8 mouse cellular contexts compared by ENCODE assay signal in genomic region chr15:79932323-79932987, GRCm38 (mm10). TPM values are rescaled to one million over a fixed set of nuclear protein-coding genes. Genes with fewer than 3 reads are reported as not detected.
DNase-seq lines count a peak whose midpoint lies in the region; ATAC-seq and TF ChIP-seq lines count a peak whose summit lies in the region.

No protein-coding gene starts in this region.

- peaks cover 56% of the 10 kb centered on the region for H3K27me3 ChIP-seq in heart, embryonic 11.5 days (ENCODE audit: control insufficient read depth, insufficient read depth, low read length)
- peaks cover 44% of the 10 kb centered on the region for H3K27me3 ChIP-seq in kidney, embryonic 16.5 days (ENCODE audit: insufficient read depth, low read length)

- peak overlapping the region; percentile 88 for H3K4me3 ChIP-seq in bone marrow macrophage, adult 2 months (ENCODE audit: insufficient read depth, low read length)
- peak overlapping the region; percentile 45 for H3K4me3 ChIP-seq in embryonic fibroblast, embryonic 13.5 days (ENCODE audit: insufficient read depth, low read length)
- H3K4me3 ChIP-seq in heart, embryonic 11.5 days (ENCODE audit: low read depth, low read length): peak overlapping the region; percentile 65
- H3K4me3 ChIP-seq in kidney, embryonic 16.5 days (ENCODE audit: low read length): peak overlapping the region; percentile 73

- no peaks in the 10 kb centered on the region for H3K9me3 ChIP-seq in heart, embryonic 11.5 days (replicated peaks; ENCODE audit: control insufficient read depth, low read length)
- no peaks in the 10 kb centered on the region for H3K9me3 ChIP-seq in kidney, embryonic 16.5 days (ENCODE audit: low read length)

- peaks cover 24% of the 10 kb centered on the region for H3K4me1 ChIP-seq in bone marrow macrophage, adult 2 months (ENCODE audit: control insufficient read depth, insufficient read depth, low read length)
- peaks cover 9% of the 10 kb centered on the region; the same call in 1 of the 2 replicates for H3K4me1 ChIP-seq in embryonic fibroblast, embryonic 13.5 days (ENCODE audit: control insufficient read depth, insufficient read depth, low read length)
- peaks cover 2% of the 10 kb centered on the region; the same call in 1 of the 2 replicates for H3K4me1 ChIP-seq in heart, embryonic 11.5 days (ENCODE audit: control insufficient read depth, insufficient read depth, low read length)
- H3K4me1 ChIP-seq in kidney, embryonic 16.5 days (ENCODE audit: insufficient read depth, low read length): peaks cover 24% of the 10 kb centered on the region

- no peaks in the 10 kb centered on the region for H3K36me3 ChIP-seq in heart, embryonic 11.5 days (ENCODE audit: control insufficient read depth, insufficient read depth, low read length)
- H3K36me3 ChIP-seq in kidney, embryonic 16.5 days (ENCODE audit: insufficient read depth, low read length): no peaks in the 10 kb centered on the region

- TF ChIP-seq POLR2A in bone marrow macrophage, adult 2 months (IDR thresholded peaks at IDR 0.05; ENCODE audit: borderline replicate concordance, low read depth, low read length): no peak
- TF ChIP-seq POLR2A in embryonic fibroblast, embryonic 13.5 days (IDR thresholded peaks at IDR 0.05; ENCODE audit: low read depth, low read length): no peak

- H3K9ac ChIP-seq in heart, embryonic 11.5 days (ENCODE audit: low read depth, low read length): peak overlapping the region; percentile 69
- H3K9ac ChIP-seq in kidney, embryonic 16.5 days (replicated peaks; ENCODE audit: low read length): peak overlapping the region; percentile 63

- TF ChIP-seq CTCF in bone marrow macrophage, adult 2 months (IDR thresholded peaks at IDR 0.05; ENCODE audit: low read depth, low read length): no peak
- no peak for TF ChIP-seq CTCF in embryonic fibroblast, embryonic 13.5 days (IDR thresholded peaks at IDR 0.05; ENCODE audit: borderline replicate concordance, insufficient read depth, low read length)

- peak overlapping the region; percentile 95 for H3K4me2 ChIP-seq in heart, embryonic 11.5 days
- peak overlapping the region; percentile 80 for H3K4me2 ChIP-seq in kidney, embryonic 16.5 days (replicated peaks; ENCODE audit: low read depth, low read length)

- peak; percentile 53 for ATAC-seq in heart, embryonic 11.5 days (replicated peaks; ENCODE audit: insufficient number of reproducible peaks, low FRiP score, low TSS enrichment)
- ATAC-seq in kidney, embryonic 16.5 days (ENCODE audit: low FRiP score, low TSS enrichment): peak; percentile 47

- peak; percentile 90 for DNase-seq in 416B (ENCODE audit: low read depth)
- DNase-seq in liver: peak; percentile 92
- peak; percentile 45 to 81 for DNase-seq in monocyte, adult 2 months (ENCODE audit: low read depth in 1 of 2, low spot score in 2 of 2)
- peak; percentile 85 to 89 for DNase-seq in spleen, postnatal 14 days (ENCODE audit: low spot score in 2 of 2)

- under 1% methylated on average over 54 of the region's 62 CpGs for WGBS in heart, embryonic 11.5 days (ENCODE audit: insufficient replicate concordance)
- WGBS in kidney, embryonic 16.5 days: under 1% methylated on average over 49 of the region's 62 CpGs

- H3K27ac ChIP-seq in bone marrow macrophage, adult 2 months (ENCODE audit: insufficient read depth, low read depth, low read length): no peak overlapping the region
- no peak overlapping the region for H3K27ac ChIP-seq in embryonic fibroblast, embryonic 13.5 days (ENCODE audit: insufficient read depth, low read length)
- H3K27ac ChIP-seq in heart, embryonic 11.5 days (ENCODE audit: low read depth, low read length): peak overlapping the region; percentile 54; the same call in 1 of the 2 replicates
- H3K27ac ChIP-seq in kidney, embryonic 16.5 days (ENCODE audit: low read length): no peak overlapping the region

RNA-seq across cellular contexts. Expression of gene Cbx7, which starts 38.5 kb away (rescaled TPM):
- polyA plus RNA-seq in bone marrow macrophage, adult 2 months (2012; ENCODE audit: insufficient read depth, insufficient read length, missing spikeins): 18.5 and 32.9 TPM in 2 replicates
- 0.90 and 1.4 TPM in 2 replicates for polyA plus RNA-seq in embryonic fibroblast, embryonic 13.5 days (2011; ENCODE audit: insufficient read length, low read depth, missing spikeins)
- polyA plus RNA-seq in heart, embryonic 11.5 days (2014; fragmentation: Nextera tagmentation; extraction: Ambion mirVana): 0.72 and 1.1 TPM in 2 replicates
- polyA plus RNA-seq in kidney, embryonic 16.5 days (2015; fragmentation: Nextera tagmentation; extraction: Ambion mirVana): 3.3 and 3.9 TPM in 2 replicates

RNA-seq across cellular contexts. Expression of gene Apobec3, which starts 41.0 kb away (rescaled TPM):
- 179 and 198 TPM in 2 replicates for polyA plus RNA-seq in bone marrow macrophage, adult 2 months (2012; ENCODE audit: insufficient read depth, insufficient read length, missing spikeins)
- polyA plus RNA-seq in embryonic fibroblast, embryonic 13.5 days (2011; ENCODE audit: insufficient read length, low read depth, missing spikeins): 19.7 and 35.3 TPM in 2 replicates
- 9.5 and 12.0 TPM in 2 replicates for polyA plus RNA-seq in heart, embryonic 11.5 days (2014; fragmentation: Nextera tagmentation; extraction: Ambion mirVana)
- 29.3 and 36.5 TPM in 2 replicates for polyA plus RNA-seq in kidney, embryonic 16.5 days (2015; fragmentation: Nextera tagmentation; extraction: Ambion mirVana)
